Mouse (Mus musculus) stomach, embryonic 16.5 days (tissue): ENCODE results near the gene D930020B18Rik. TPM values are rescaled to one million over a fixed set of nuclear protein-coding genes. Genes with fewer than 3 reads are reported as not detected.
A peak's percentile ranks its signal among the peaks of the same experiment; 100 is the strongest.

ENCODE experiments used
- ATAC-seq: fragments of 200-750 bp; cut with Nextera tagmentation; 2 replicates; pipeline ENCODE4 v1.8.0; 2017; ENCODE audit warnings: moderate number of reproducible peaks, moderate TSS enrichment; ENCODE audit not compliant: insufficient read depth, low FRiP score
- H3K27ac ChIP-seq: fragments of 300-500 bp; sonication (generic); 2 replicates; pipeline ENCODE4 v1.5.1; 2014; ENCODE audit warnings: low read length
- H3K27me3 ChIP-seq: fragments of 300-500 bp; sonication (generic); 2 replicates; pipeline ENCODE4 v1.6.1; 2014; ENCODE audit warnings: low read length, control low read depth, mixed read lengths; ENCODE audit not compliant: control insufficient read depth, insufficient read depth
- H3K36me3 ChIP-seq: fragments of 300-500 bp; sonication (generic); 2 replicates; pipeline ENCODE4 v1.6.1; 2014; ENCODE audit warnings: low read length; ENCODE audit not compliant: control insufficient read depth, insufficient read depth
- H3K4me1 ChIP-seq: fragments of 300-500 bp; sonication (generic); 2 replicates; pipeline ENCODE4 v1.6.1; 2014; ENCODE audit warnings: low read length, control low read depth, mixed read lengths; ENCODE audit not compliant: control insufficient read depth, insufficient read depth
- H3K4me2 ChIP-seq: fragments of 300-500 bp; sonication (generic); 2 replicates; pipeline ENCODE4 v1.6.1; 2014; ENCODE audit warnings: low read depth, low read length, mixed read lengths
- H3K4me3 ChIP-seq: fragments of 300-500 bp; sonication (generic); replicated peaks from 2 replicates; pipeline ENCODE4 v1.5.1; 2014; ENCODE audit warnings: mild to moderate bottlenecking, low read length
- H3K9ac ChIP-seq: fragments of 300-500 bp; sonication (generic); 2 replicates; pipeline ENCODE4 v1.6.1; 2014; ENCODE audit warnings: low read length
- H3K9me3 ChIP-seq: fragments of 300-500 bp; sonication (generic); replicated peaks from 2 replicates; pipeline ENCODE4 v1.6.1; 2016; ENCODE audit warnings: low read length, control low read depth; ENCODE audit not compliant: control insufficient read depth
- WGBS: fragments of 180-500 bp; shearing (Covaris S2); extraction: QIAGEN DNeasy Blood & Tissue Kit; methylation state at CpG from one replicate; pipeline ENCODE4 v1.1.7; 2014; 5-methylcytosine and 5-hydroxymethylcytosine counted together
- polyA plus RNA-seq: library from polyadenylated mRNA; unstranded; fragments of >200 nt; fragmentation: Nextera tagmentation; extraction: Ambion mirVana; gene quantifications from 2 replicates; pipeline ENCODE4 v1.2.1, GENCODE M21; 2015

Gene D930020B18Rik
- 1.0 and 1.4 TPM in 2 replicates for polyA plus RNA-seq

- Histone ChIP-seq H3K27ac (no peak within 1 kb of the TSS), H3K4me2 (peak within 1 kb of the TSS; percentile 98), H3K9me3 (no peaks in the 10 kb centered on the region), H3K9ac (peak within 1 kb of the TSS; percentile 62), H3K36me3 (no peaks in the 10 kb centered on the region), H3K27me3 (peaks cover 14% of the 10 kb centered on the region), H3K4me1 (peaks cover 6% of the 10 kb centered on the region; the same call in 1 of the 2 replicates), H3K4me3 (peak within 1 kb of the TSS; percentile 61)
- WGBS = 1% methylated on average over 69 of the region's 69 CpGs
- peak; percentile 57 for ATAC-seq
Measured at GRCm38 (mm10) chr10:121641272-121642053, at the start of gene D930020B18Rik. TSS of gene D930020B18Rik (plus strand) at chr10:121641588.

GRCm38 (mm10) chr10:121596580-121596979 lies 44.8 kb upstream of the D930020B18Rik start:
- Histone ChIP-seq H3K4me1 (no peaks in the 10 kb centered on the region), H3K4me2 (no peak overlapping the region), H3K36me3 (peaks cover 22% of the 10 kb centered on the region), H3K9me3 (no peaks in the 10 kb centered on the region), H3K4me3 (no peak overlapping the region), H3K27me3 (no peaks in the 10 kb centered on the region), H3K9ac (no peak overlapping the region), H3K27ac (no peak overlapping the region)
- no peak for ATAC-seq
- WGBS = 80% methylated on average over 9 of the region's 9 CpGs

- H3K4me3 ChIP-seq = no peak overlapping the region
- WGBS = 77% methylated on average over 6 of the region's 6 CpGs
- H3K4me1 ChIP-seq = no peaks in the 10 kb centered on the region
- no peaks in the 10 kb centered on the region for H3K27me3 ChIP-seq
- peaks cover 39% of the 10 kb centered on the region for H3K36me3 ChIP-seq
- no peak overlapping the region for H3K27ac ChIP-seq
- no peak for ATAC-seq
- no peak overlapping the region for H3K4me2 ChIP-seq
- H3K9ac ChIP-seq = no peak overlapping the region
- H3K9me3 ChIP-seq = no peaks in the 10 kb centered on the region
Measured at GRCm38 (mm10) chr10:121601272-121601671, 40.1 kb upstream of the D930020B18Rik start.

- no peak overlapping the region for H3K4me3 ChIP-seq
- ATAC-seq = no peak
- no peak overlapping the region for H3K27ac ChIP-seq
- H3K27me3 ChIP-seq = no peaks in the 10 kb centered on the region
- WGBS = 80% methylated on average over 4 of the region's 4 CpGs
- no peaks in the 10 kb centered on the region for H3K4me1 ChIP-seq
- H3K9me3 ChIP-seq = no peaks in the 10 kb centered on the region
- no peak overlapping the region for H3K9ac ChIP-seq
- no peak overlapping the region for H3K4me2 ChIP-seq
- H3K36me3 ChIP-seq = peaks cover 61% of the 10 kb centered on the region
Measured at GRCm38 (mm10) chr10:121603556-121603955, 37.8 kb upstream of the D930020B18Rik start.

- Histone ChIP-seq H3K4me1 (no peaks in the 10 kb centered on the region), H3K27me3 (no peaks in the 10 kb centered on the region), H3K9ac (no peak overlapping the region), H3K4me2 (no peak overlapping the region), H3K27ac (no peak overlapping the region), H3K4me3 (no peak overlapping the region), H3K9me3 (no peaks in the 10 kb centered on the region), H3K36me3 (peaks cover 57% of the 10 kb centered on the region)
- WGBS = 86% methylated on average over 13 of the region's 13 CpGs
- no peak for ATAC-seq
Measured at GRCm38 (mm10) chr10:121604632-121605344, 36.6 kb upstream of the D930020B18Rik start.

- no peaks in the 10 kb centered on the region for H3K27me3 ChIP-seq
- H3K27ac ChIP-seq = no peak overlapping the region
- WGBS = 81% methylated on average over 10 of the region's 10 CpGs
- H3K4me2 ChIP-seq = no peak overlapping the region
- H3K36me3 ChIP-seq = peaks cover 63% of the 10 kb centered on the region
- H3K9me3 ChIP-seq = no peaks in the 10 kb centered on the region
- no peak overlapping the region for H3K9ac ChIP-seq
- no peaks in the 10 kb centered on the region for H3K4me1 ChIP-seq
- peak; percentile 37; the same call in 1 of the 2 replicates for ATAC-seq
- H3K4me3 ChIP-seq = no peak overlapping the region
Measured at GRCm38 (mm10) chr10:121608177-121608576, 33.2 kb upstream of the D930020B18Rik start.

- Histone ChIP-seq H3K27me3 (no peaks in the 10 kb centered on the region), H3K4me2 (no peak overlapping the region), H3K9ac (no peak overlapping the region), H3K4me1 (no peaks in the 10 kb centered on the region), H3K9me3 (no peaks in the 10 kb centered on the region), H3K4me3 (no peak overlapping the region), H3K36me3 (peaks cover 63% of the 10 kb centered on the region), H3K27ac (no peak overlapping the region)
- no peak for ATAC-seq
- WGBS = 79% methylated on average over 9 of the region's 10 CpGs
Measured at GRCm38 (mm10) chr10:121611587-121611986, 29.8 kb upstream of the D930020B18Rik start.

- no peak for ATAC-seq
- Histone ChIP-seq H3K9me3 (no peaks in the 10 kb centered on the region), H3K27ac (no peak overlapping the region), H3K4me2 (no peak overlapping the region), H3K4me1 (no peaks in the 10 kb centered on the region), H3K27me3 (no peaks in the 10 kb centered on the region), H3K4me3 (no peak overlapping the region), H3K36me3 (peaks cover 63% of the 10 kb centered on the region), H3K9ac (no peak overlapping the region)
- whole genome bisulfite sequencing = 86% methylated on average over 6 of the region's 6 CpGs
Measured at GRCm38 (mm10) chr10:121612448-121612847, 28.9 kb upstream of the D930020B18Rik start.

GRCm38 (mm10) chr10:121613570-121613969 lies 27.8 kb upstream of the D930020B18Rik start:
- H3K27ac ChIP-seq = no peak overlapping the region
- peaks cover 54% of the 10 kb centered on the region for H3K36me3 ChIP-seq
- no peak overlapping the region for H3K4me2 ChIP-seq
- no peaks in the 10 kb centered on the region for H3K9me3 ChIP-seq
- H3K4me1 ChIP-seq = no peaks in the 10 kb centered on the region
- no peak for ATAC-seq
- H3K9ac ChIP-seq = no peak overlapping the region
- H3K27me3 ChIP-seq = no peaks in the 10 kb centered on the region
- no peak overlapping the region for H3K4me3 ChIP-seq
- WGBS = 86% methylated on average over 13 of the region's 13 CpGs
